Mouse (Mus musculus) E14TG2a.4 (cell line): ENCODE measurements around the gene Ide.
A peak's percentile ranks its signal among the peaks of the same experiment; 100 is the strongest.

Source experiments
- H3K27me3 ChIP-seq: 2 replicates; pipeline ENCODE4 v1.6.1; 2014; ENCODE audit warnings: low read length, control low read depth; ENCODE audit not compliant: insufficient read depth
- H3K36me3 ChIP-seq: 2 replicates; pipeline ENCODE4 v1.6.1; 2014; ENCODE audit warnings: low read length, control low read depth; ENCODE audit not compliant: insufficient read depth
- H3K4me1 ChIP-seq: replicated peaks from 2 replicates; pipeline ENCODE4 v1.6.1; 2014; ENCODE audit warnings: low read depth, low read length, control low read depth
- H3K4me3 ChIP-seq: replicated peaks from 2 replicates; pipeline ENCODE4 v1.5.1; 2014; ENCODE audit warnings: mild to moderate bottlenecking, low read length
- H3K9me3 ChIP-seq: 2 replicates; pipeline ENCODE4 v1.6.1; 2014; ENCODE audit warnings: low read length, control low read depth
- CTCF ChIP-seq: conservative IDR thresholded peaks from 2 replicates; pipeline ENCODE4 v1.5.1; 2014; ENCODE audit warnings: low read length
- NANOG ChIP-seq: IDR thresholded peaks from 2 replicates; pipeline ENCODE4 v1.6.1; 2014; ENCODE audit warnings: borderline replicate concordance, low read length, mixed read lengths
- POU5F1 ChIP-seq: IDR thresholded peaks from 2 replicates; pipeline ENCODE4 v1.6.1; 2014; ENCODE audit warnings: low read length, borderline replicate concordance

The Ide gene

DNA sequence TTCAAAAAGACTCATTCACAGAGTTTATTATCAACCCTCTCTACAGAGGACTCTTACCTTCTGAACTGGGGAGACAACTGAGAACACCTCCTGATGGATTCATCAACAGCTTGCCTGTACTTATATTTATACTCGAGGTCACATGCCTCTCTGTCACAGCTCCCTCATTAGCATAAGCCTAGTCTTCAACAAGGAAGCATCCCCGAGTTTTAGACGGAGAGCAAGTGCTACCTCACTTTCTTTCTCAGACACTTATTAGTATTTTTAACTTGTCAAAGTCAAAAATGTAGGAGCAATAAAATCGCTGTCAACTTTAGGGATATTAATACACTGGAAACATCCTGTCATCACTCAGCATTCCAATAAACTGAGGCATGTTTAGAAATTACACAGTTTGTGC is at the start of gene Ide:
Ide (minus strand) TSS at position 101 of the 400 bp plus-strand sequence.
- Histone ChIP-seq H3K9me3 (no peaks in the 10 kb centered on the region), H3K4me1 (peaks cover 52% of the 10 kb centered on the region), H3K4me3 (no peak within 1 kb of the TSS), H3K36me3 (peaks cover 13% of the 10 kb centered on the region), H3K27me3 (no peaks in the 10 kb centered on the region)
- no peak for TF ChIP-seq NANOG
- TF ChIP-seq CTCF = no peak
- no peak for TF ChIP-seq POU5F1

- Histone ChIP-seq H3K27me3 (no peaks in the 10 kb centered on the region), H3K4me3 (no peak overlapping the region), H3K36me3 (peaks cover 89% of the 10 kb centered on the region), H3K4me1 (peaks cover 40% of the 10 kb centered on the region), H3K9me3 (no peaks in the 10 kb centered on the region)
- no peak for TF ChIP-seq NANOG
- TF ChIP-seq CTCF = no peak
- no peak for TF ChIP-seq POU5F1
Observed at GRCm38 (mm10) chr19:37386126-37386525, 48.5 kb upstream of the Ide start.

DNA sequence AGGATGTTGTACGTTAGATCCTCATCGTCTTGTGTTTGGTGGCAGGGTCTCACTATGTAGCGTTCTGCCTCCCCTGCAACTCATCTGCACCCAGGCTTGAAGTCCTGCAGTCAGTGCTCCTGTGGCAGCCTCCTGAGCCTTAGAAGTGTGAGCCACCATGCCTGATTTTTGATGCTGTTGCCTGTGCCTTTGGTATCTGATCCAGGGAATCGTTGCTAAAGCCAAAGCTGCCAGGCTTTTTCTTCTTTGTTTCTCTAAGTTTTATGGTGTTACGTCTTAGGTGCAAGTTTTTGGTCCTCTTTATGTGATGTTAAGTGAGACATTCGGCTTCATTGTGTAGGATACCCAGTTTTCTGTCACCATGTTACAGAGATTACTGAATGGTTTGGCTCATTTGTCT is 41.2 kb upstream of the Ide start:
- TF ChIP-seq POU5F1 = no peak
- TF ChIP-seq NANOG = no peak
- no peak for TF ChIP-seq CTCF
- Histone ChIP-seq H3K4me1 (peaks cover 66% of the 10 kb centered on the region), H3K9me3 (no peaks in the 10 kb centered on the region), H3K4me3 (peak overlapping the region; percentile 46; the same call in 1 of the 2 replicates), H3K36me3 (peaks cover 39% of the 10 kb centered on the region), H3K27me3 (no peaks in the 10 kb centered on the region)

DNA sequence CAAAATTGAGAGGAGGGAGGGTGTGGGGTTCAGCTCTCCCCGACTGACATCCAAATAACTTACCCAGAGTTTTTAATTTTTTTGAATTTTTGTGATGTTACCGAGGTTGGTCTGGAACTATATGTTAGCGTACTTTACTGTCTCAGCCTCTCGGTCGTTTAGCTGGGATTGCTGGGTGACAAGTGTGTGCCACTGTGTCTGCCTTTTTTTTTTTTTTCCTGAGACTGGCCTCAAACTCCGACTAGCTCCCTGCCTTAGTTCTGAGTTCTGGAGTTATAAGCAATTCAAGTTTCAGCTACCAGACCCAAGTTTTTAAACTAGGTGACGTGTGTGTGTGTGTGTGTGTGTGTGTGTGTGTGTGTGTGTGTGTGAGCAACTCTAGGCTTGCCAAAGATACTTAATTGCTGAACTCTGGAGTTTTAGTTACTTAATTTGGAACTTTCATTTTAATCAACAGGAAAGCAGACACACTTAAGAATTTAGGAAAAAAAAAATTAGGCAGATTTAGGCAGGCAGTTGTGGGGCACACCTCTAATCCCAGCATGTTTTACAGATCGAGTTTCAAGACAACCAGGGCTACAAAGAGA is 39.8 kb upstream of the Ide start:
- Histone ChIP-seq H3K4me1 (peaks cover 57% of the 10 kb centered on the region), H3K9me3 (no peaks in the 10 kb centered on the region), H3K4me3 (peak overlapping the region; percentile 98), H3K36me3 (peaks cover 27% of the 10 kb centered on the region), H3K27me3 (no peaks in the 10 kb centered on the region)
- TF ChIP-seq NANOG = no peak
- no peak for TF ChIP-seq CTCF
- no peak for TF ChIP-seq POU5F1

- H3K4me1 ChIP-seq = peaks cover 52% of the 10 kb centered on the region
Observed at GRCm38 (mm10) chr19:37376841-37377240, 39.2 kb upstream of the Ide start.

DNA sequence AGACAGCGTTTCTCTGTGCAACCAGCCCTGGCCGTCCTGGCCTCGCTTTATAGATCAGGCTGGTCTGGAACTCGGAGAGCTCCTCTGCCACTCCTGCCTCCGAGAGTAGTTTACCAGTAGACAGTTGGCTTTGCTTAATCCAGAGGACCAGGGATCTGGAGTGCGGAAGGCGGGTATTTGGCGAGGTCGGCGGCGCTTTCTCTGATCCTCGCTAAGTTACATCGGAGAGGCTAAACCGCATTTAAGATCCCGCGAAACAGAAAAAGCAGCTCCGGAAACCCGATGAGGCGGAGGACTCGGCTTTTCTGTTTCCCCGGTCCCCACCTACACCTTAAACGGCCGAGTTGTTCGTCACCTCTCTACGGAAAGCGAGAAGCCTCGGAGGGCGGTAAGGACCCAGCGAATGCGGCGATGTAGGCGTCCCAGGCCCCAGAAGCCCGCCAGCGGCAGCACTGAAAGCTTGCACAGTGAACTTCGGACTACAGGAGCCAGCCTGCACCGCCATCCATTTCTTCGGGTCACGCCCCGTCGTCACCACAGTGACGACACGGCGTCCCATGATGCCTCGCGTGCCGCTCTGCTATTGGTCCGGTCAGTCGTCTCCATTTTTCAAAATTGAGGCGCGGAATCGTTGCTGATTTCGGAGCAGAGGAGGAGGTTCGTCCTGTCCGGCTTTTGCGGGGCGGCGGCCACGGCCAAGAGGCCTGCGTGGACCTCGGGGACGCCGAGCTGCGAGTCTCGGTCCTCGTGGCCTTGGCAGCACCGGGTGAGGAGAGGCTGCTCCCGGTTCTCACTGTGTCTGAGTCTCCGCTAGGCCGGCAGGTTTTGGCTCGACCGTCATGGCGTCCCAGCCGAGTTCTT is 38.3 kb upstream of the Ide start, which contains the start of gene Kif11:
Kif11 (plus strand) TSS at position 649 of the 861 bp plus-strand sequence.
- no peaks in the 10 kb centered on the region for H3K27me3 ChIP-seq

More at GRCm38 (mm10) chr19:37376841-37377240, 39.2 kb upstream of the Ide start:
- H3K9me3 ChIP-seq = no peaks in the 10 kb centered on the region
- H3K36me3 ChIP-seq = peaks cover 23% of the 10 kb centered on the region
- TF ChIP-seq CTCF = no peak
- no peak for TF ChIP-seq NANOG
- no peak for TF ChIP-seq POU5F1
- peak overlapping the region; percentile 98 for H3K4me3 ChIP-seq
- H3K27me3 ChIP-seq = no peaks in the 10 kb centered on the region

GRCm38 (mm10) chr19:37374941-37375754 is 37.5 kb upstream of the Ide start:
- TF ChIP-seq CTCF (no peak), POU5F1 (no peak), NANOG (no peak)
- Histone ChIP-seq H3K4me3 (peak overlapping the region; percentile 98), H3K27me3 (no peaks in the 10 kb centered on the region), H3K9me3 (no peaks in the 10 kb centered on the region), H3K36me3 (peaks cover 13% of the 10 kb centered on the region), H3K4me1 (peaks cover 37% of the 10 kb centered on the region)

More for the DNA sequence above, 38.3 kb upstream of the Ide start, which contains the start of gene Kif11:
- H3K36me3 ChIP-seq = peaks cover 18% of the 10 kb centered on the region
- TF ChIP-seq POU5F1 (no peak), NANOG (no peak), CTCF (no peak)
- no peaks in the 10 kb centered on the region for H3K9me3 ChIP-seq
- peaks cover 45% of the 10 kb centered on the region for H3K4me1 ChIP-seq
- H3K4me3 ChIP-seq = peak within 1 kb of the TSS; percentile 98

DNA sequence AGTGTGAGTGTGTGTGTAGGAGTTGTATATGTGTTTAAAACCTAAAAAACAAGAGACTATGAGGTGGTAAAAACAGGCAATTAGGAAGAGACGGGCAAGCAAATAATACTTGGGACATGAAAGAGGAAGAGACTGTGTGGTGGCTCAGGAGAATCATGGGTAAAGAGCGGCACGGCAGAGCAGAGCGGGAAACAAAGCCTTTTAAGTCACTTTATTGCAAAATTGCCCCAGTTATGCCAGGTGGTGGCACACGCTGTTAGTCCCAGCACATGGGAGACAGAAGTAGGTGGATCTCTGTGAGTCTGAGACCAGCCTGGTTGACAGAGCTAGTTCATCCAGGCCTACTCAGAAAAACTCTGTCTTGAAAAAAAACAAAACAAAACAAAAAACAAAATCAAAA is 32.7 kb upstream of the Ide start:
- peaks cover 17% of the 10 kb centered on the region for H3K4me1 ChIP-seq
- no peak overlapping the region for H3K4me3 ChIP-seq
- H3K27me3 ChIP-seq = no peaks in the 10 kb centered on the region
- H3K9me3 ChIP-seq = no peaks in the 10 kb centered on the region
- TF ChIP-seq POU5F1 (no peak), NANOG (no peak), CTCF (no peak)
- H3K36me3 ChIP-seq = no peaks in the 10 kb centered on the region
